8 mouse cellular contexts compared by ENCODE assay signal in genomic region chr2:170511073-170511891, GRCm38 (mm10). TPM values are rescaled to one million over a fixed set of nuclear protein-coding genes. Genes with fewer than 3 reads are reported as not detected.
A peak's percentile ranks its signal among the peaks of the same experiment; 100 is the strongest.
DNase-seq lines count a peak whose midpoint lies in the region; ATAC-seq and TF ChIP-seq lines count a peak whose summit lies in the region.

No protein-coding gene starts in this region.

- peak overlapping the region; percentile 70 for H3K27ac ChIP-seq in forebrain, embryonic 13.5 days
- peak overlapping the region; percentile 88 for H3K27ac ChIP-seq in neural tube, embryonic 15.5 days (replicated peaks)

- DNase-seq in c-Kit-positive CD71-positive TER-119-positive erythroid progenitor cells, embryonic 14.5 days (ENCODE audit: low spot score), result peak; percentile 88
- DNase-seq in heart, postnatal 14 days, result peak; percentile 91 to 95
- DNase-seq in layer of hippocampus, adult 11-12 months (ENCODE audit: low spot score), result peak; percentile 95
- peak; percentile 88 to 91 for DNase-seq in lung, adult 18-20 months
- DNase-seq in testis, postnatal 14 days (ENCODE audit: low spot score), result peak; percentile 87

- TF ChIP-seq CTCF in E14TG2a.4 (conservative IDR thresholded peaks at IDR 0.05; ENCODE audit: low read length), result peak; percentile 98

- peak overlapping the region; percentile 98 for H3K4me3 ChIP-seq in E14TG2a.4 (replicated peaks; ENCODE audit: low read length)
- peak overlapping the region; percentile 94 for H3K4me3 ChIP-seq in forebrain, embryonic 13.5 days
- peak overlapping the region; percentile 95 for H3K4me3 ChIP-seq in neural tube, embryonic 15.5 days (replicated peaks)

- WGBS in forebrain, embryonic 13.5 days, result under 1% methylated on average over 56 of the region's 69 CpGs
- under 1% methylated on average over 59 of the region's 69 CpGs for whole genome bisulfite sequencing in neural tube, embryonic 15.5 days

- H3K9ac ChIP-seq in forebrain, embryonic 13.5 days, result peak overlapping the region; percentile 96
- H3K9ac ChIP-seq in neural tube, embryonic 15.5 days (replicated peaks), result peak overlapping the region; percentile 95

- H3K4me2 ChIP-seq in forebrain, embryonic 13.5 days, result peak overlapping the region; percentile 86
- H3K4me2 ChIP-seq in neural tube, embryonic 15.5 days, result peak overlapping the region; percentile 74

- peaks cover 6% of the 10 kb centered on the region for H3K27me3 ChIP-seq in E14TG2a.4 (ENCODE audit: insufficient read depth, low read length)
- 0 out of 2 replicates have a peak, but pooled peaks cover 4% of the 10 kb centered on the region for H3K27me3 ChIP-seq in forebrain, embryonic 13.5 days
- H3K27me3 ChIP-seq in neural tube, embryonic 15.5 days (replicated peaks), result no peaks in the 10 kb centered on the region

- H3K4me1 ChIP-seq in E14TG2a.4 (replicated peaks; ENCODE audit: low read depth, low read length), result peaks cover 49% of the 10 kb centered on the region
- peaks cover 28% of the 10 kb centered on the region for H3K4me1 ChIP-seq in forebrain, embryonic 13.5 days
- peaks cover 36% of the 10 kb centered on the region for H3K4me1 ChIP-seq in neural tube, embryonic 15.5 days

- peak; percentile 76 for ATAC-seq in forebrain, embryonic 13.5 days
- ATAC-seq in neural tube, embryonic 15.5 days (ENCODE audit: low FRiP score), result peak; percentile 64

- intact Hi-C loops in heart, postnatal 14 days (cut with DNase I), result loop anchor here (10.0 kb wide), 1 partner anchor 224 kb away; the partner anchor contains the start of gene Dok5

- no peaks in the 10 kb centered on the region for H3K9me3 ChIP-seq in E14TG2a.4 (ENCODE audit: low read length)
- no peaks in the 10 kb centered on the region for H3K9me3 ChIP-seq in forebrain, embryonic 13.5 days (replicated peaks)
- no peaks in the 10 kb centered on the region for H3K9me3 ChIP-seq in neural tube, embryonic 15.5 days (replicated peaks)

- peaks cover 26% of the 10 kb centered on the region for H3K36me3 ChIP-seq in E14TG2a.4 (ENCODE audit: insufficient read depth, low read length)
- peaks cover 7% of the 10 kb centered on the region for H3K36me3 ChIP-seq in forebrain, embryonic 13.5 days (ENCODE audit: poor library complexity, severe bottlenecking)
- 0 out of 2 replicates have a peak, but pooled peaks cover 5% of the 10 kb centered on the region for H3K36me3 ChIP-seq in neural tube, embryonic 15.5 days

RNA-seq across cellular contexts. Expression of gene Cyp24a1, which starts 14.3 kb away (rescaled TPM):
- 0.13 TPM in 1 of 2 replicates, not detected in the other for polyA plus RNA-seq in forebrain, embryonic 13.5 days (2015; fragmentation: Nextera tagmentation; extraction: Ambion mirVana)
- not detected for total RNA-seq in heart, postnatal 14 days (2021)
- polyA plus RNA-seq in neural tube, embryonic 15.5 days (2015; fragmentation: Nextera tagmentation; extraction: Ambion mirVana), result 0.12 TPM in 1 of 2 replicates, not detected in the other

RNA-seq across cellular contexts. Expression of gene Pfdn4, which starts 15.1 kb away (rescaled TPM):
- 134 and 166 TPM in 2 replicates for polyA plus RNA-seq in forebrain, embryonic 13.5 days (2015; fragmentation: Nextera tagmentation; extraction: Ambion mirVana)
- 10 to 100 TPM in 1 of 2 experiments, 1 to 10 TPM in 1; 8.5 to 12.0 TPM for total RNA-seq in heart, postnatal 14 days (2021)
- polyA plus RNA-seq in neural tube, embryonic 15.5 days (2015; fragmentation: Nextera tagmentation; extraction: Ambion mirVana), result 125 and 142 TPM in 2 replicates

Comparison
In these comparisons a context has a peak if more than half of its experiments do, and no peak if none do; other contexts are left out.
1. Peak in every context shown above with its lines: DNase-seq, ATAC-seq, H3K4me3 ChIP-seq and H3K27ac ChIP-seq.